Mouse (Mus musculus): ENCODE results near the gene Tgfbr1. TPM values are rescaled to one million over a fixed set of nuclear protein-coding genes. Genes with fewer than 3 reads are reported as not detected.

The Tgfbr1 gene
- total RNA-seq, 2 experiments from 2014 or later: 18.2 to 19.5 TPM

GRCm38 (mm10) chr4:47449586-47450522 lies 96.8 kb downstream of the Tgfbr1 start:
- intact Hi-C loops (cut with DNase I): no loop called here
- DNase-seq: no peak

Other genes starting within 250 kb of the Tgfbr1 start
- gene Col15a1, start 145.1 kb upstream of the Tgfbr1 start, total RNA-seq (2021): 100 to 1,000 TPM; 237 to 250 TPM
- 1 to 10 TPM; 8.7 to 9.1 TPM for gene Alg2, start 121.1 kb downstream of the Tgfbr1 start, total RNA-seq (2021)
- gene Sec61b, start 121.4 kb downstream of the Tgfbr1 start, total RNA-seq (2021): 10 to 100 TPM; 26.6 to 27.8 TPM

All from heart, postnatal 14 days (tissue).